Mouse (Mus musculus) left cerebral cortex, postnatal 10 days (tissue): ENCODE data around the gene Gm21887. TPM values are rescaled to one million over a fixed set of nuclear protein-coding genes. Genes with fewer than 3 reads are reported as not detected.
"Not testable (repeated sequence)": the region's sequence is repeated elsewhere in the genome, so short reads cannot be mapped to it uniquely, and the experiment has no call there.

ENCODE experiments used
- DNase-seq, 2 experiments: peaks; one replicate each; pipeline ENCODE4 v3.0.0; 2021 to 2022; ENCODE audit warnings: low spot score in 2 of 2, mixed read lengths in 1 of 2; ENCODE audit errors: extremely low spot score in 1 of 2
- intact Hi-C: fragments of 180-260 bp; cut with DNase I; formaldehyde crosslinking; loops from one replicate; pipeline ENCODE4 v1.15.1; 2025
- total RNA-seq, 2 experiments: library from RNA; stranded (reverse); gene quantifications; 2 replicates each; pipeline ENCODE4 v1.2.3; 2021

The Gm21887 gene
- total RNA-seq, 2 experiments from 2014 or later = 164 to 223 TPM

DNA sequence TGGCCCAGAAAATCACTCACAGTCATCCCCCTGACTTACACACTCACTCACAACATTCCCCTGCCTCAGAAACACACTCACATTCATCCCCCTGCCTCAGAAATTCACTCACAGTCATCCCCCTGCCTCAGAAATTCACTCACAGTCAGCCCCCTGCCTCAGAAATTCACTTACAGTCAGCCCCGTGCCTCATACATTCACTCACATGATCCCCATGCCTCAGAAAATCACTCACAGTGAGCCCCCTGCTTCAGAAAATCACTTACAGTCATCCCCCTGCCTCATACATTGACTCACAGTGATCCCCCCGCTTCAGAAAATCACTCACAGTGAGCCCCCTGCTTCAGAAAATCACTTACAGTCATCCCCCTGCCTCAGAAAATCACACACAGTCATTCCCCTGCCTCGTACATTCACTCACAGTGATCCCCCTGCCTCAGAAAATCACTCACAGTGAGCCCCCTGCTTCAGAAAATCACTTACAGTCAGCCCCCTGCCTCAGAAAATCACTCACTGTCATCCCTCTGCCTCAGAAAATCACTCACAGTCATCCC, 2.7 kb upstream of the Gm21887 start:
- peak in 1 of 2 experiments; percentile 19 for DNase-seq
- intact Hi-C loops = not testable (repeated sequence)

- intact Hi-C loops = not testable (repeated sequence)
- peak in 1 of 2 experiments; percentile 25 for DNase-seq
Measured at GRCm38 (mm10) chrX:170007375-170008178, 1.9 kb upstream of the Gm21887 start.

DNA sequence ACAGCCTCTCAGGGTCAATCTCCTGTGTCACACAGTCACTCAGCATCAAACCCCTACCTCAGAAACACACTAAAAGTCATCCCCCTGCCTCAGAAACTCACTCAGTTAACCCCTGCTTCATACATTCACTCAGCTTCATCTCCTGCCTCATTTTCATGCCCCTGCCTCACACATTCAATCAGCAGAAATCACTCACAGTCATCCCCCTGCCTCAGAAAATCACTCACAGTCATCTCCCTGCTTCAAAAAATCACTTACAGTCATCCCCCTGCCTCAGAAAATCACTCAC, 1.3 kb upstream of the Gm21887 start:
- intact Hi-C loops, DNase-seq: not testable (repeated sequence)

- DNase-seq = peak in 1 of 2 experiments; percentile 49
- intact Hi-C loops = not testable (repeated sequence)
Measured at GRCm38 (mm10) chrX:170008584-170008983, 875 bp upstream of the Gm21887 start.

- DNase-seq = peak; percentile 99 to 100
- intact Hi-C loops = not testable (repeated sequence)
Measured at GRCm38 (mm10) chrX:170009801-170010221, 352 bp downstream of the Gm21887 start.

- DNase-seq = peak in 1 of 2 experiments; percentile 90
- intact Hi-C loops = not testable (repeated sequence)
Measured at GRCm38 (mm10) chrX:170010581-170011528, 1.4 kb downstream of the Gm21887 start.

- intact Hi-C loops, DNase-seq: not testable (repeated sequence)
Measured at GRCm38 (mm10) chrX:170011529-170011879, 2.0 kb downstream of the Gm21887 start.

- intact Hi-C loops = not testable (repeated sequence)
- peak in 1 of 2 experiments; percentile 16 for DNase-seq
Measured at GRCm38 (mm10) chrX:170013421-170013820, 4.0 kb downstream of the Gm21887 start.

DNA sequence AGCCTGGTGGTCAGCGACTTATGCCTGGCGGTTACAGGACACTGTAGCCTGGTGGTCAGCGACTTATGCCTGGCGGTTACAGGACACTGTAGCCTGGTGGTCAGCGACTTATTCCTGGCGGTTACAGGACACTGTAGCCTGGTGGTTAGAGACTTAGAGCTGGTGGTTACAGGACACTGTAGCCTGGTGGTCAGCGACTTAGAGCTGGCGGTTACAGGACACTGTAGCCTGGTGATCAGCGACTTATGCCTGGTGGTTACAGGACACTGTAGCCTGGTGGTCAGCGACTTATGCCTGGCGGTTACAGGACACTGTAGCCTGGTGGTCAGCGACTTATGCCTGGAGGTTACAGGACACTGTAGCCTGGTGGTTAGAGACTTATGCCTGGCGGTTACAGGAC, 4.6 kb downstream of the Gm21887 start:
- not testable (repeated sequence) for DNase-seq

DNA sequence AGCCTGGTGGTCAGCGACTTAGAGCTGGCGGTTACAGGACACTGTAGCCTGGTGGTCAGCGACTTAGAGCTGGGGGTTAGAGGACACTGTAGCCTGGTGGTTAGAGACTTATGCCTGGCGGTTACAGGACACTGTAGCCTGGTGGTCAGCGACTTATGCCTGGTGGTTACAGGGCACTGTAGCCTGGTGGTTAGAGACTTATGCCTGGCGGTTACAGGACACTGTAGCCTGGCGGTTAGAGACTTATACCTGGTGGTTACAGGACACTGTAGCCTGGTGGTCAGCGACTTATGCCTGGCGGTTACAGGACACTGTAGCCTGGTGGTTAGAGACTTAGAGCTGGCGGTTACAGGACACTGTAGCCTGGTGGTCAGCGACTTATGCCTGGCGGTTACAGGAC, 6.4 kb downstream of the Gm21887 start:
- DNase-seq, intact Hi-C loops: not testable (repeated sequence)

More for the DNA sequence above, 4.6 kb downstream of the Gm21887 start:
- intact Hi-C loops = not testable (repeated sequence)

- peak in 1 of 2 experiments; percentile 94 for DNase-seq
- intact Hi-C loops = not testable (repeated sequence)
Measured at GRCm38 (mm10) chrX:170017333-170018245, 8.1 kb downstream of the Gm21887 start.

GRCm38 (mm10) chrX:170018571-170019218, 9.2 kb downstream of the Gm21887 start:
- peak in 1 of 2 experiments; percentile 88 for DNase-seq
- intact Hi-C loops = not testable (repeated sequence)

DNA sequence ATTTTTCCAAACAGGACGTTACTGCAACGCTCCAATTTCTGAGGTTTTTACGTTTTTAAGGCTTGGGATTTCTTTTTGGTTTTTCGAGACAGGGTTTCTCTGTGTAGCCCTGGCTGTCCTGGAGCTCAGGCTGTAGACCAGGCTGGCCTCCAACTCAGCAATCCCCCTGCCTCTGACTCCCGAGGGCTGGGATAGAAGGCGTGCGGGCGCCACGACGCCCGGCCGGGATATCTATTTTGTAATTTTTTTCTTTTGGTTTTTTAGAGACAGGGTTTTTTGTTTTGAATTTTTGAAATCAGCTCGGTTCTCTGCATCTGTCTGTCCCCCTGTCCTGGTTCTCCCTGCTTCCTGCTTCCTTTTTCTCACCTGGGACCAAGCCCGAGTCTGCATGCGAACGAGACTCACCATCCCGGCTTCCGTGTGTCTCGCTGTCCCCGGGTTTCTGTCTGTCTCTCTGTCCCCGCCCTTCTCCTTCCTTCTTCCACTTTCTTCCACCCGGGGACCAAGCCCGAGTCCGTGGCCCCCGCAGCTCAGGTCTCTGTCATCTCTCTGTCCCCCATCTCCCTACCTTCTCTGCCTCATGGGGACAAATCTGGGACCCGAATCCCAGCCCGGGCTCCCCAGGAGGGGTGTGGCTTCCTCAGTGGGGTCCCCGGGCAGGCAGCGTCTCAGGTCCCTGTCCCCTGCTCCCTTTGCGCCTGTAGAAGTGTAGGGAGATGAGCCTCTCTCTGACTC, 9.9 kb downstream of the Gm21887 start:
- DNase-seq = peak in 1 of 2 experiments; percentile 71
- intact Hi-C loops = not testable (repeated sequence)

- intact Hi-C loops = not testable (repeated sequence)
Measured at GRCm38 (mm10) chrX:170019954-170020689, 10.7 kb downstream of the Gm21887 start.

DNA sequence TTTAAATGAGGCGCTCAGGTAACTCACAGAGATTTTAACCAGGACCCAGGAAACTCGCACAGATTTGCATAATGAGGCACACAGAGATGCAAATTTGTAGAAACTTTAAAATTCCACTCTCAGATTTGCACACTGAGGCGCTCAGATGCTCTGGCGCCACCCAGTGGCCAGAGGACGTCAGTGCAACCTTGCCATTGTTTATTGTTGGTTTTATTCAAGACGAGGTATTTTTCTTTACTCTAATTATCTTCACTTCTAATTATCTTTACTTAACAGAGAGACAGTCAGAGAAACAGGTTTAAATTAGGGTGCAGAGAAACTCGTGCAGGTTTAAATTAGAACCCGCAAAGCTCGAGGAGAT, 11.2 kb downstream of the Gm21887 start:
- DNase-seq = peak in 1 of 2 experiments; percentile 66
- intact Hi-C loops = not testable (repeated sequence)

More at GRCm38 (mm10) chrX:170019954-170020689, 10.7 kb downstream of the Gm21887 start:
- DNase-seq = peak; percentile 89 to 98

- intact Hi-C loops = not testable (repeated sequence)
- DNase-seq = peak in 1 of 2 experiments; percentile 46
Measured at GRCm38 (mm10) chrX:170021205-170021604, 11.7 kb downstream of the Gm21887 start.
